Mouse (Mus musculus): ENCODE measurements around the gene Grip2. TPM values are rescaled to one million over a fixed set of nuclear protein-coding genes. Genes with fewer than 3 reads are reported as not detected.

Gene Grip2
- polyA plus RNA-seq, 1 experiment from 2014 or later: 3.1 TPM

GRCm38 (mm10) chr6:91719042-91719747 lies 107.9 kb downstream of the Grip2 start:
- H3K4me3 ChIP-seq (ENCODE audit: low read depth, low read length): no peak overlapping the region
- DNase-seq (ENCODE audit: low spot score) (peak; percentile 68), ATAC-seq (ENCODE audit: low read depth) (peak; percentile 61)
- H3K36me3 ChIP-seq (ENCODE audit: control insufficient read depth, insufficient read depth, low read length): peaks cover 33% of the 10 kb centered on the region
- H3K4me2 ChIP-seq (ENCODE audit: low read depth, low read length): no peak overlapping the region
- no peaks in the 10 kb centered on the region for H3K27me3 ChIP-seq (replicated peaks; ENCODE audit: control insufficient read depth, insufficient read depth, low read length)
- 48% methylated on average over 6 of the region's 6 CpGs for WGBS
- H3K4me1 ChIP-seq (ENCODE audit: control insufficient read depth, insufficient read depth, low read length): peaks cover 25% of the 10 kb centered on the region
- peak overlapping the region; percentile 36 for H3K27ac ChIP-seq (replicated peaks; ENCODE audit: low read depth, low read length)
- no peaks in the 10 kb centered on the region for H3K9me3 ChIP-seq (ENCODE audit: control insufficient read depth, low read length)
- H3K9ac ChIP-seq (ENCODE audit: low read depth, low read length): no peak overlapping the region

- no peaks in the 10 kb centered on the region for H3K27me3 ChIP-seq (replicated peaks; ENCODE audit: control insufficient read depth, insufficient read depth, low read length)
- peaks cover 27% of the 10 kb centered on the region for H3K36me3 ChIP-seq (ENCODE audit: control insufficient read depth, insufficient read depth, low read length)
- no peaks in the 10 kb centered on the region for H3K9me3 ChIP-seq (ENCODE audit: control insufficient read depth, low read length)
- H3K27ac ChIP-seq (replicated peaks; ENCODE audit: low read depth, low read length): peak overlapping the region; percentile 36
- H3K4me1 ChIP-seq (ENCODE audit: control insufficient read depth, insufficient read depth, low read length): peaks cover 26% of the 10 kb centered on the region
- 50% methylated on average over 3 of the region's 3 CpGs for WGBS
- no peak for DNase-seq (ENCODE audit: low spot score)
- no peak overlapping the region for H3K4me3 ChIP-seq (ENCODE audit: low read depth, low read length)
- 0 out of 2 replicates have a peak overlapping the region, but pooled peaks have one; percentile 19 for H3K9ac ChIP-seq (ENCODE audit: low read depth, low read length)
- H3K4me2 ChIP-seq (ENCODE audit: low read depth, low read length): no peak overlapping the region
- no peak for ATAC-seq (ENCODE audit: low read depth)
Observed at GRCm38 (mm10) chr6:91718603-91719002, 108.4 kb downstream of the Grip2 start.

- Histone ChIP-seq H3K4me2 (ENCODE audit: low read depth, low read length) (no peak overlapping the region), H3K27me3 (replicated peaks; ENCODE audit: control insufficient read depth, insufficient read depth, low read length) (no peaks in the 10 kb centered on the region), H3K4me3 (ENCODE audit: low read depth, low read length) (no peak overlapping the region), H3K27ac (replicated peaks; ENCODE audit: low read depth, low read length) (peak overlapping the region; percentile 36), H3K9ac (ENCODE audit: low read depth, low read length) (no peak overlapping the region), H3K9me3 (ENCODE audit: control insufficient read depth, low read length) (no peaks in the 10 kb centered on the region), H3K36me3 (ENCODE audit: control insufficient read depth, insufficient read depth, low read length) (peaks cover 22% of the 10 kb centered on the region), H3K4me1 (ENCODE audit: control insufficient read depth, insufficient read depth, low read length) (peaks cover 32% of the 10 kb centered on the region)
- no peak for DNase-seq (ENCODE audit: low spot score)
- no peak for ATAC-seq (ENCODE audit: low read depth)
- WGBS: 92% methylated on average over 2 of the region's 2 CpGs
Observed at GRCm38 (mm10) chr6:91718067-91718466, 109.0 kb downstream of the Grip2 start.

- H3K9ac ChIP-seq (ENCODE audit: low read depth, low read length): no peak overlapping the region
- H3K27me3 ChIP-seq (replicated peaks; ENCODE audit: control insufficient read depth, insufficient read depth, low read length): no peaks in the 10 kb centered on the region
- H3K4me1 ChIP-seq (ENCODE audit: control insufficient read depth, insufficient read depth, low read length): peaks cover 38% of the 10 kb centered on the region
- no peak overlapping the region for H3K4me3 ChIP-seq (ENCODE audit: low read depth, low read length)
- H3K4me2 ChIP-seq (ENCODE audit: low read depth, low read length): no peak overlapping the region
- whole genome bisulfite sequencing: 60% methylated on average over 6 of the region's 6 CpGs
- ATAC-seq (ENCODE audit: low read depth): no peak
- peaks cover 23% of the 10 kb centered on the region for H3K36me3 ChIP-seq (ENCODE audit: control insufficient read depth, insufficient read depth, low read length)
- DNase-seq (ENCODE audit: low spot score): no peak
- H3K9me3 ChIP-seq (ENCODE audit: control insufficient read depth, low read length): no peaks in the 10 kb centered on the region
- H3K27ac ChIP-seq (replicated peaks; ENCODE audit: low read depth, low read length): no peak overlapping the region
Observed at GRCm38 (mm10) chr6:91715988-91716810, 110.9 kb downstream of the Grip2 start.

- H3K9ac ChIP-seq (ENCODE audit: low read depth, low read length): no peak overlapping the region
- peaks cover 28% of the 10 kb centered on the region for H3K36me3 ChIP-seq (ENCODE audit: control insufficient read depth, insufficient read depth, low read length)
- H3K27ac ChIP-seq (replicated peaks; ENCODE audit: low read depth, low read length): no peak overlapping the region
Observed at GRCm38 (mm10) chr6:91715023-91715422, 112.0 kb downstream of the Grip2 start.

GRCm38 (mm10) chr6:91713370-91713896 lies 113.6 kb downstream of the Grip2 start:
- peaks cover 34% of the 10 kb centered on the region for H3K36me3 ChIP-seq (ENCODE audit: control insufficient read depth, insufficient read depth, low read length)
- no peak overlapping the region for H3K4me2 ChIP-seq (ENCODE audit: low read depth, low read length)
- no peaks in the 10 kb centered on the region for H3K9me3 ChIP-seq (ENCODE audit: control insufficient read depth, low read length)
- H3K9ac ChIP-seq (ENCODE audit: low read depth, low read length): peak overlapping the region; percentile 19; the same call in 1 of the 2 replicates
- H3K4me3 ChIP-seq (ENCODE audit: low read depth, low read length): no peak overlapping the region
- DNase-seq (ENCODE audit: low spot score): peak; percentile 53
- H3K27me3 ChIP-seq (replicated peaks; ENCODE audit: control insufficient read depth, insufficient read depth, low read length): no peaks in the 10 kb centered on the region
- peak overlapping the region; percentile 63; the same call in 1 of the 2 replicates for H3K27ac ChIP-seq (replicated peaks; ENCODE audit: low read depth, low read length)
- peaks cover 18% of the 10 kb centered on the region for H3K4me1 ChIP-seq (ENCODE audit: control insufficient read depth, insufficient read depth, low read length)
- WGBS: 7% methylated on average over 5 of the region's 5 CpGs
- no peak for ATAC-seq (ENCODE audit: low read depth)

More at GRCm38 (mm10) chr6:91715023-91715422, 112.0 kb downstream of the Grip2 start:
- Histone ChIP-seq H3K9me3 (ENCODE audit: control insufficient read depth, low read length) (no peaks in the 10 kb centered on the region), H3K4me1 (ENCODE audit: control insufficient read depth, insufficient read depth, low read length) (peaks cover 33% of the 10 kb centered on the region), H3K4me3 (ENCODE audit: low read depth, low read length) (no peak overlapping the region), H3K4me2 (ENCODE audit: low read depth, low read length) (no peak overlapping the region), H3K27me3 (replicated peaks; ENCODE audit: control insufficient read depth, insufficient read depth, low read length) (no peaks in the 10 kb centered on the region)
- WGBS: 84% methylated on average over 8 of the region's 8 CpGs
- DNase-seq (ENCODE audit: low spot score) (no peak), ATAC-seq (ENCODE audit: low read depth) (no peak)

GRCm38 (mm10) chr6:91712855-91713331 lies 114.2 kb downstream of the Grip2 start:
- 27% methylated on average over 4 of the region's 10 CpGs for WGBS
- Histone ChIP-seq H3K36me3 (ENCODE audit: control insufficient read depth, insufficient read depth, low read length) (peaks cover 38% of the 10 kb centered on the region), H3K27ac (replicated peaks; ENCODE audit: low read depth, low read length) (peak overlapping the region; percentile 63; the same call in 1 of the 2 replicates), H3K27me3 (replicated peaks; ENCODE audit: control insufficient read depth, insufficient read depth, low read length) (no peaks in the 10 kb centered on the region), H3K4me2 (ENCODE audit: low read depth, low read length) (no peak overlapping the region), H3K9me3 (ENCODE audit: control insufficient read depth, low read length) (no peaks in the 10 kb centered on the region), H3K9ac (ENCODE audit: low read depth, low read length) (peak overlapping the region; percentile 19; the same call in 1 of the 2 replicates), H3K4me3 (ENCODE audit: low read depth, low read length) (no peak overlapping the region), H3K4me1 (ENCODE audit: control insufficient read depth, insufficient read depth, low read length) (peaks cover 14% of the 10 kb centered on the region)
- peak; percentile 63 for DNase-seq (ENCODE audit: low spot score)
- peak; percentile 34 for ATAC-seq (ENCODE audit: low read depth)

- ATAC-seq (ENCODE audit: low read depth): no peak
- DNase-seq (ENCODE audit: low spot score): no peak
- Histone ChIP-seq H3K36me3 (ENCODE audit: control insufficient read depth, insufficient read depth, low read length) (peaks cover 39% of the 10 kb centered on the region), H3K9ac (ENCODE audit: low read depth, low read length) (peak overlapping the region; percentile 19; the same call in 1 of the 2 replicates), H3K4me2 (ENCODE audit: low read depth, low read length) (no peak overlapping the region), H3K27ac (replicated peaks; ENCODE audit: low read depth, low read length) (peak overlapping the region; percentile 63; the same call in 1 of the 2 replicates), H3K9me3 (ENCODE audit: control insufficient read depth, low read length) (no peaks in the 10 kb centered on the region), H3K27me3 (replicated peaks; ENCODE audit: control insufficient read depth, insufficient read depth, low read length) (no peaks in the 10 kb centered on the region), H3K4me1 (ENCODE audit: control insufficient read depth, insufficient read depth, low read length) (peaks cover 14% of the 10 kb centered on the region), H3K4me3 (ENCODE audit: low read depth, low read length) (no peak overlapping the region)
- whole genome bisulfite sequencing: 24% methylated on average over 4 of the region's 4 CpGs
Observed at GRCm38 (mm10) chr6:91712097-91712854, 114.8 kb downstream of the Grip2 start.
